ENCODE assay signal across 8 mouse cellular contexts in the genomic region with DNA sequence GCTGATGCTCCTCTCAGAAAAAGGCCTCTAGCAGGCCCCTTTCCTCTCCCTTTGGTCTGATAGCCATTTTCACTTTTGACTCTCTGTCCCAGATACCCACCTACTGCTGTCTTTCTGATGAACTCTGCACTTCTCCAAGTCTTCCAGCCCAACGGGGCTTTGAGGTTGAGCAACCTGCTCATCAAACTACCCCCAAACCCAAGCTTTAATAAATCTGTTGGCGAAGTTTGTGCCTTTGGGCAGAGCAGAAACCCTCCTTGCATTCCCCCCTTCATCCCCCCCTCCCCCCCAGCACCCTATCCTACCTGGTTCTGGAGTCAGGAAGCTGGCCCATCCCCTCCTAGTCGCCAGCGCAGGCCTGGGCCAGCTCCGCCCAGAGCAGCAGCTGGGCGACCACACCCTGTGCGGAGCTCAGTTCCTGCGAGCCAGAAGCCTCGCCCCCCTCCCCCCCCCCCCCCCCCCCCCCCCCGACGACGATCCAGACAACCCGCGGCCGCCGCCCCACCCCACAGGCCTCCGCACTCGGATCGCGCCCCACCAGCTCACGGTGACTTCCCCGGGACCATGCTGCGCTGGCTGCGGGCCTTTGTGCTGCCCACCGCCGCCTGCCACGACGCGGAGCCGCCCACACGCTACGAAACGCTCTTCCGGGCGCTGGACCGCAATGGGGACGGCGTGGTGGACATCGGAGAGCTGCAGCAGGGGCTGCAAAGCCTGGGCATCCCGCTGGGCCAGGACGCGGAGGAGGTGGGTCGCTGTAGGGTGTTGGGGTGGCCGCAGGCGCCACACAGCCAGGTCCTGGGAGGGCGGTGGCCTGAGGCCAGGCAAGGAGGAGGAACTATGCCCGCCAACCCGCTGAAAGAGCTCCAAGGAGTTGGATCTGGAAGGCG. TPM values are rescaled to one million over a fixed set of nuclear protein-coding genes. Genes with fewer than 3 reads are reported as not detected.
A peak's percentile ranks its signal among the peaks of the same experiment; 100 is the strongest.
DNase-seq lines count a peak whose midpoint lies in the region; ATAC-seq lines count a peak whose summit lies in the region.

A gene (plus strand): TSS at position 509 of the 890 bp plus-strand sequence.

- under 1% methylated on average over 39 of the region's 49 CpGs for WGBS in heart, embryonic 15.5 days

- no peaks in the 10 kb centered on the region for H3K36me3 ChIP-seq in erythroblast, embryonic 14.5 days (ENCODE audit: control insufficient read depth)
- H3K36me3 ChIP-seq in heart, embryonic 15.5 days, result no peaks in the 10 kb centered on the region

- peak within 1 kb of the TSS; percentile 77 for H3K4me2 ChIP-seq in heart, embryonic 15.5 days

- peak within 1 kb of the TSS; percentile 66 for H3K4me3 ChIP-seq in erythroblast, embryonic 14.5 days (replicated peaks)
- peak within 1 kb of the TSS; percentile 94 for H3K4me3 ChIP-seq in heart, embryonic 15.5 days

- peak within 1 kb of the TSS; percentile 92 for H3K9ac ChIP-seq in heart, embryonic 15.5 days

- H3K4me1 ChIP-seq in erythroblast, embryonic 14.5 days (ENCODE audit: control insufficient read depth), result peaks cover 6% of the 10 kb centered on the region
- peaks cover 30% of the 10 kb centered on the region for H3K4me1 ChIP-seq in heart, embryonic 15.5 days (replicated peaks)

- H3K27ac ChIP-seq in heart, embryonic 15.5 days, result peak within 1 kb of the TSS; percentile 93

- H3K9me3 ChIP-seq in erythroblast, embryonic 14.5 days (ENCODE audit: control insufficient read depth, low read length), result no peaks in the 10 kb centered on the region
- no peaks in the 10 kb centered on the region for H3K9me3 ChIP-seq in heart, embryonic 15.5 days (replicated peaks)

- peaks cover 3% of the 10 kb centered on the region; the same call in 1 of the 2 replicates for H3K27me3 ChIP-seq in erythroblast, embryonic 14.5 days (ENCODE audit: control insufficient read depth)
- H3K27me3 ChIP-seq in heart, embryonic 15.5 days, result no peaks in the 10 kb centered on the region

- DNase-seq in ES-CJ7 (ENCODE audit: low read depth, low spot score), result peak; percentile 18
- peak; percentile 57 for DNase-seq in adrenal gland, postnatal 25 days
- peak; percentile 50 to 69 for DNase-seq in kidney, postnatal 25 days
- DNase-seq in lung, postnatal 10 days, result peak; percentile 73
- peak; percentile 50 for DNase-seq in ovary, postnatal 10 days (ENCODE audit: low spot score)
- peak; percentile 43 to 60 for DNase-seq in thymus, postnatal 36 days

- ATAC-seq in heart, embryonic 15.5 days (replicated peaks; ENCODE audit: insufficient number of reproducible peaks, insufficient read depth, low FRiP score, low read depth), result peak; percentile 85

RNA-seq across cellular contexts. Expression of the gene that starts here (rescaled TPM):
- total RNA-seq in adrenal gland, postnatal 25 days (2021), result 43.1 and 60.5 TPM in 2 replicates
- polyA plus RNA-seq in erythroblast, embryonic 14.5 days (2012), result 0.03 and 0.05 TPM in 2 replicates
- polyA plus RNA-seq in heart, embryonic 15.5 days (2015; fragmentation: Nextera tagmentation; extraction: Ambion mirVana), result 19.1 and 20.0 TPM in 2 replicates

Comparison
In these comparisons a context has a peak if more than half of its experiments do, and no peak if none do; other contexts are left out.
1. Peak in every context shown above with its lines: DNase-seq, ATAC-seq, H3K4me3 ChIP-seq and H3K27ac ChIP-seq.
2. RNA of the gene that starts here (polyA plus RNA-seq): 19.1 to 20.0 TPM in heart, embryonic 15.5 days; 0.03 to 0.05 TPM in erythroblast, embryonic 14.5 days; every median in the first group is over 10 times any median in the second.
3. DNase-seq: peak in every context shown above with its lines; median percentile 73 in lung, postnatal 10 days; 60 in kidney, postnatal 25 days; 57 in adrenal gland, postnatal 25 days; 52 in thymus, postnatal 36 days; 50 in ovary, postnatal 10 days; 18 in ES-CJ7.